Mouse (Mus musculus) C2C12 (cell line): ENCODE results near the gene Pcbp3. TPM values are rescaled to one million over a fixed set of nuclear protein-coding genes. Genes with fewer than 3 reads are reported as not detected.
A peak's percentile ranks its signal among the peaks of the same experiment; 100 is the strongest.

Source experiments
- H3K27me3 ChIP-seq: one replicate; pipeline ENCODE4 v1.6.1; 2011; ENCODE audit not compliant: control insufficient read depth, insufficient read depth, insufficient read length
- H3K36me3 ChIP-seq: one replicate; pipeline ENCODE4 v1.6.1; 2011; ENCODE audit not compliant: control insufficient read depth, insufficient read depth
- H3K4me3 ChIP-seq: one replicate; pipeline ENCODE4 v1.5.1; 2011; ENCODE audit warnings: mild to moderate bottlenecking, control low read depth; ENCODE audit not compliant: poor library complexity, insufficient read depth, severe bottlenecking
- H3K79me2 ChIP-seq: one replicate; pipeline ENCODE4 v1.6.1; 2011; ENCODE audit not compliant: control insufficient read depth, insufficient read depth
- H3K79me3 ChIP-seq: one replicate; pipeline ENCODE4 v1.6.1; 2011; ENCODE audit warnings: low read depth, control low read depth
- H3ac ChIP-seq: one replicate; pipeline ENCODE3; 2011; ENCODE audit warnings: low read depth; ENCODE audit not compliant: control insufficient read depth, insufficient read length
- CEBPB ChIP-seq: IDR thresholded peaks from one replicate; pipeline ENCODE4 v1.6.1; 2011; ENCODE audit warnings: low read depth, mild to moderate bottlenecking, control low read depth, moderate library complexity
- CTCF ChIP-seq: IDR thresholded peaks from one replicate; pipeline ENCODE4 v1.5.1; 2011; ENCODE audit not compliant: control insufficient read depth, insufficient read depth, insufficient read length
- FOSL1 ChIP-seq: IDR thresholded peaks from one replicate; pipeline ENCODE4 v1.8.0; 2011; ENCODE audit warnings: mild to moderate bottlenecking, low read length; ENCODE audit not compliant: poor library complexity, insufficient read depth, severe bottlenecking
- MAX ChIP-seq: IDR thresholded peaks from one replicate; pipeline ENCODE4 v1.6.1; 2011; ENCODE audit warnings: mild to moderate bottlenecking, control low read depth
- MYOD1 ChIP-seq: IDR thresholded peaks from one replicate; pipeline ENCODE4 v1.6.1; 2011; ENCODE audit warnings: low read depth; ENCODE audit not compliant: control insufficient read depth, insufficient read length
- MYOG ChIP-seq: IDR thresholded peaks from one replicate; pipeline ENCODE4 v1.6.1; 2011; ENCODE audit not compliant: control insufficient read depth, insufficient read length; ENCODE audit errors: extremely low read depth
- USF1 ChIP-seq: IDR thresholded peaks from one replicate; pipeline ENCODE4 v1.6.1; 2011; ENCODE audit warnings: low read depth, mild to moderate bottlenecking, control low read depth, moderate library complexity
- polyA plus RNA-seq: library from polyadenylated mRNA; unstranded; fragments of >200 nt; fragmentation: generic; extraction: Trizol; gene quantifications from one replicate; pipeline ENCODE4 v1.2.1, GENCODE M21; 2012; ENCODE audit warnings: missing spikeins

The Pcbp3 gene
- polyA plus RNA-seq, 1 experiment: 9.8 TPM

- Histone ChIP-seq H3K79me3 (no peaks in the 10 kb centered on the region), H3K4me3 (no peak overlapping the region), H3K27me3 (no peaks in the 10 kb centered on the region), H3K36me3 (no peaks in the 10 kb centered on the region), H3K79me2 (no peaks in the 10 kb centered on the region), H3ac (no peak overlapping the region)
- TF ChIP-seq MAX (no peak), MYOD1 (no peak), MYOG (no peak), CTCF (no peak), CEBPB (no peak), USF1 (no peak), FOSL1 (no peak)
Observed at GRCm38 (mm10) chr10:76841220-76841619, 120.5 kb downstream of the Pcbp3 start.

GRCm38 (mm10) chr10:76840566-76840965 lies 121.1 kb downstream of the Pcbp3 start:
- Histone ChIP-seq H3K36me3 (no peaks in the 10 kb centered on the region), H3ac (no peak overlapping the region), H3K4me3 (no peak overlapping the region), H3K27me3 (no peaks in the 10 kb centered on the region), H3K79me3 (no peaks in the 10 kb centered on the region), H3K79me2 (no peaks in the 10 kb centered on the region)
- no peak for TF ChIP-seq FOSL1
- no peak for TF ChIP-seq USF1
- no peak for TF ChIP-seq MYOD1
- no peak for TF ChIP-seq CTCF
- no peak for TF ChIP-seq MYOG
- TF ChIP-seq CEBPB: no peak
- TF ChIP-seq MAX: no peak

GRCm38 (mm10) chr10:76835497-76836357 lies 126.0 kb downstream of the Pcbp3 start:
- H3K36me3 ChIP-seq: no peaks in the 10 kb centered on the region
- H3K4me3 ChIP-seq: no peak overlapping the region
- H3K27me3 ChIP-seq: no peaks in the 10 kb centered on the region
- no peaks in the 10 kb centered on the region for H3K79me2 ChIP-seq
- H3K79me3 ChIP-seq: no peaks in the 10 kb centered on the region
- no peak overlapping the region for H3ac ChIP-seq
- TF ChIP-seq MAX (peak; percentile 62), FOSL1 (no peak), CTCF (peak; percentile 90), MYOD1 (peak; percentile 46)

- TF ChIP-seq MAX (no peak), CTCF (no peak), MYOG (no peak), FOSL1 (no peak), MYOD1 (no peak), USF1 (no peak)
- Histone ChIP-seq H3K27me3 (no peaks in the 10 kb centered on the region), H3K36me3 (no peaks in the 10 kb centered on the region), H3K4me3 (no peak overlapping the region), H3K79me2 (no peaks in the 10 kb centered on the region), H3K79me3 (no peaks in the 10 kb centered on the region), H3ac (no peak overlapping the region)
Observed at GRCm38 (mm10) chr10:76832841-76833240, 128.8 kb downstream of the Pcbp3 start.

GRCm38 (mm10) chr10:76831915-76832314 lies 129.8 kb downstream of the Pcbp3 start:
- H3ac ChIP-seq: no peak overlapping the region
- H3K79me3 ChIP-seq: no peaks in the 10 kb centered on the region
- no peaks in the 10 kb centered on the region for H3K27me3 ChIP-seq
- no peak overlapping the region for H3K4me3 ChIP-seq
- H3K36me3 ChIP-seq: no peaks in the 10 kb centered on the region
- no peak for TF ChIP-seq USF1
- TF ChIP-seq MYOD1: no peak
- TF ChIP-seq MAX: no peak
- no peak for TF ChIP-seq CEBPB
- TF ChIP-seq FOSL1: no peak
- no peak for TF ChIP-seq CTCF
- TF ChIP-seq MYOG: no peak
- H3K79me2 ChIP-seq: no peaks in the 10 kb centered on the region

GRCm38 (mm10) chr10:76831151-76831550 lies 130.5 kb downstream of the Pcbp3 start:
- Histone ChIP-seq H3K4me3 (no peak overlapping the region), H3K79me3 (no peaks in the 10 kb centered on the region), H3ac (no peak overlapping the region), H3K27me3 (no peaks in the 10 kb centered on the region), H3K36me3 (no peaks in the 10 kb centered on the region), H3K79me2 (no peaks in the 10 kb centered on the region)
- TF ChIP-seq MYOD1 (no peak), CEBPB (no peak), MYOG (no peak), FOSL1 (no peak), MAX (no peak), CTCF (no peak), USF1 (no peak)
